Mouse (Mus musculus) megakaryocyte progenitor cell, adult 5-6 weeks (primary cell): ENCODE measurements around the gene Nhlrc4. TPM values are rescaled to one million over a fixed set of nuclear protein-coding genes. Genes with fewer than 3 reads are reported as not detected.

Source experiments
- ATAC-seq: replicated peaks from 2 replicates; pipeline ENCODE4 v1.8.0; 2016; ENCODE audit warnings: mild to moderate bottlenecking, moderate TSS enrichment, inconsistent platforms; ENCODE audit not compliant: poor library complexity
- total RNA-seq, 2 experiments: library from RNA; stranded (forward) in 1 of 2; stranded (reverse) in 1 of 2; fragments of 157-497, 149-512 nt in 1 of 2; fragments of 200-1000 nt in 1 of 2; gene quantifications; 2 replicates each; pipeline versions ENCODE4 v1.2.3 to v1.2.4; 2015 to 2017

Nhlrc4 gene
- total RNA-seq, 2 experiments from 2014 or later: not detected

- no peak for ATAC-seq
Observed at GRCm38 (mm10) chr17:25958771-25959494, 14.2 kb upstream of the Nhlrc4 start.

GRCm38 (mm10) chr17:25957586-25958051 lies 12.9 kb upstream of the Nhlrc4 start:
- no peak for ATAC-seq

GRCm38 (mm10) chr17:25956631-25957030 lies 11.9 kb upstream of the Nhlrc4 start:
- no peak for ATAC-seq

DNA sequence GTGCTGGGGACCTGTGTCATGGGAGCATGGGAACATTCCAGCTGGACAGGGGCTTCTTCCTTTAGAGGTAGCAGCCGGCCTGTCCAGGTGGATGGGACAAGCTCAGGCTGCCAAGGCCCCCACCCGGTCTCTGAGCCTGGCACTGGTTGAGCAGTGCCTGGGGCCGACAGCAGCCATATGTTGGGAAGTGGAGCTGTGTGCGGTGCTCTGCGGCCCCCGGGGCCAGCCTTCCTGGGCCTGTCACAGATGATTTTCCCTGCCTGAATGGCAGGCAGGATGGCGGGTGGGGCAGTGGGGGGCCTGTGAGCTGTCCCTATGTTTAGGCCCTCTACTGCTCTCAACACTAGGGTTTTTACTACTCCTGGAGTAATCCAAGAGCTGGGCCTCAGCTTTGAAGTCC lies 11.4 kb upstream of the Nhlrc4 start:
- no peak for ATAC-seq

DNA sequence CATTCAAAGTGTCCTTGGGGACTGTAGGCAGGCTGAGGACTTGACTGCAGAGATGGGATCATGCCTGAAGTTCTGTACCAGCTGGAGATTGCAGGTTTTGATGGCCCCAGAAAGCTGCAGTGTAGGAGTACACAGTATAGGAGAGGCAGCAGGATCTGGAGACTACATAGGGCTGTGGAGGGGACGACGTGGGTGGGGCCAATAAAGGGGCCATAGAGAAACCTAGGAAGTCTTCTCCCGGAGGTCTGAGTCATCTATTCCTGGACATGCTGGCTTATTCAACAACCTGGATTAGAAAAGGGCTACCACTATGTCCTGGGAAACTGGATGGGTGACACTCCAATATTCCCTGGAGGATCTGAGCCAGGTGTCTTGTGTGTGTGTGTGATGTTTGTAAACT lies 11.0 kb upstream of the Nhlrc4 start:
- ATAC-seq: no peak

GRCm38 (mm10) chr17:25954671-25955070 lies 9.9 kb upstream of the Nhlrc4 start:
- no peak for ATAC-seq

DNA sequence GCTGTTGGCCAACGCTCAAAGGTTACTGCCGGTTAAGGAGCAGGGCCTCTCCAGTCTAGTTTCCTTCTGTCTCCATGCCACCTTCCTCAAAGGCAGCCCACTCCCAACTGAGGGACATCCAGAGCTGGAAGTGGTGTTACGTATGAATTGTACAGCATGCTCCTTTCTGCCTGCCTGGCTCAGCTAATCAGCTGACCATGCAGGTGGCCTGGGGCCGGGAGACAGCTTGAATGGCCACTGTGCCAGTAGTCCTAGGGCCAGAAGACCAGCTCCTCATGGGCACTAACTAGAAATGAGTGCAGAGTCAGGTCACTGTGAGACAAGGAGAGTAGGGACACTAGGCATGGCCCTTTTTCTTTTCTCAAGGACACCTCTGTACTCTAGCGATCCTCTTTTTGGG lies 8.4 kb upstream of the Nhlrc4 start:
- ATAC-seq: no peak

DNA sequence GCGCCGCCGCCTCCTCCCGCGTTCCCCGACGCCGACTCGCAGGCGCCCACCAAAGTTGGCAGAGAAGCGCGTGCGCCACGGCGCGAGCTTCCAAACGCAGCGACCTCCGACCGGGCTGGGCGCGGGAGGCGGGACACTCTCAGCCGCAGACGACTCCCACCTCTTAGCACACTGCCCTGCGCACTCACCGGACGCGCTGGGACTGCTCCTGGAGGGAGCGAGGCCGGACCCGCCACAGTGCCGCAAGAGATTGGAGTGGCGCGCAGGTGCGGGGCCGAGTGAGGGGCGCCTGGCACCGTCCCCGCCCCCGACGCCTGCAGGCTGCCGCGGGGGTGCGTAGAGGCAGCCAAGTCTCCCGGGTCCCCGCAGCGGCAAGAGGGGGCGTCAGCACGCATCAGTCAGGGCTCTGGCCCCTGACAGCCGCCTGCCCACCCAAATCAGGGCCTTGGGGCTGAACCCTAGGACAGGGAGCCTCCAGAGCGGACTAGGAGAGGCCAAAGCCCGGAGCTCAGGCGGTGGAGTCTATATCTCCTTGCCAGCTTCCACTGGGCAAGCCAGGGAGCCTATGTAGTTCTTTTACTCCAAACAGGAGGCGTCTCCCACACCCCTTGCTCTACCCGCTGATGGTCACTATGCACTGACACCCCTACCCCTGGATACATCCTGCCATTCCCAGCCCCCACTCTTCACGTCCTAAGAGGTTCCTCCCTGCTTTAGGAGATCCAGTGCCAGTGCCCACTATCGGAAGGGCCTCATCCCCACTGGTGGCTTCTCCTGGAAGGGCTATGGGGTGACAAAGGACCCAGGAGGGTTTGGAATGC lies 7.3 kb upstream of the Nhlrc4 start, which contains the start of gene A930017K11Rik:
Gene A930017K11Rik, minus strand, starts transcription at position 763 of the 821 bp plus-strand sequence.
- peak; percentile 29; the same call in 1 of the 2 replicates for ATAC-seq

- ATAC-seq: 0 out of 2 replicates have a peak, but pooled peaks have one; percentile 15
Observed at GRCm38 (mm10) chr17:25951225-25951802, 6.6 kb upstream of the Nhlrc4 start.

DNA sequence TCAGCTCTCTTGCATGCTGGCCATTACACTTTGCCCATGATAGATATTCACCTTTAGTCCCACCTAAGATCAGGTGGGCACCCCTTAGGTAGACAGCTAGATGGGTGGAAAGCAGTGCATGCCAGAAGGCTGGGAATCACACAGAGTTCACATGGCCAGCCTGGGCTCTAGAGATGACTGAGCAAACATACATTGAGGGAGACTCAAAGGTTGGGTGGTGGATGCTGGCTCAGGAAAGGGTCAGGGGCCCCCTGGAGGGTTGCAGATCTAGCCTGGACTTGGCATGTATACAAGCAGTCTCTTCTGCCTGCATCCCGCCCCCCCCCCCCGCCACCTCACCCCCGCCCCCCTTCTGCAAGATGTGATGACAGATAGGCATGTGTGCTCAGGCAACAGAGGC lies 5.9 kb upstream of the Nhlrc4 start:
- no peak for ATAC-seq

DNA sequence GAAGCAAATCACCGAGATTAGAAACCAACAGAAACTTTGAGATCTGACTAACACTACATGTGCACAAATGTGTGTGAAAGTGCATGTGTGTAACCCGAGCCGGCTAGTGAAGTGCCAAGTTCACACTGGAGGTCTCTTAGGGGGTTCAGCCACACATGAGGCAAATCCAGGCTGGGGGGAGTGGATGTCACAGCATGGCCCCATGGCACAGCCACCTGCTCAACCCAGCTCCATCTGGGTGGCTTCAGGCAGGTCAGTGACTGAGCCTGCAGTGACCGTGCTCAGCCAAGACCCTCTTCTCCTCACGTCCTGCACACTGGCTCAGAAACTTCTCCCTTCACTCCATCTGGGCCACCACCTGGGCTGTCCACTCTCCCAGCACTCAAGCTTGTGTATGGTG lies 5.2 kb upstream of the Nhlrc4 start:
- ATAC-seq: no peak

GRCm38 (mm10) chr17:25948051-25948450 lies 3.3 kb upstream of the Nhlrc4 start:
- no peak for ATAC-seq

GRCm38 (mm10) chr17:25947576-25947975 lies 2.8 kb upstream of the Nhlrc4 start:
- ATAC-seq: no peak

GRCm38 (mm10) chr17:25946891-25947290 lies 2.1 kb upstream of the Nhlrc4 start:
- ATAC-seq: no peak

- ATAC-seq: no peak
Observed at GRCm38 (mm10) chr17:25946349-25946748, 1.6 kb upstream of the Nhlrc4 start.

DNA sequence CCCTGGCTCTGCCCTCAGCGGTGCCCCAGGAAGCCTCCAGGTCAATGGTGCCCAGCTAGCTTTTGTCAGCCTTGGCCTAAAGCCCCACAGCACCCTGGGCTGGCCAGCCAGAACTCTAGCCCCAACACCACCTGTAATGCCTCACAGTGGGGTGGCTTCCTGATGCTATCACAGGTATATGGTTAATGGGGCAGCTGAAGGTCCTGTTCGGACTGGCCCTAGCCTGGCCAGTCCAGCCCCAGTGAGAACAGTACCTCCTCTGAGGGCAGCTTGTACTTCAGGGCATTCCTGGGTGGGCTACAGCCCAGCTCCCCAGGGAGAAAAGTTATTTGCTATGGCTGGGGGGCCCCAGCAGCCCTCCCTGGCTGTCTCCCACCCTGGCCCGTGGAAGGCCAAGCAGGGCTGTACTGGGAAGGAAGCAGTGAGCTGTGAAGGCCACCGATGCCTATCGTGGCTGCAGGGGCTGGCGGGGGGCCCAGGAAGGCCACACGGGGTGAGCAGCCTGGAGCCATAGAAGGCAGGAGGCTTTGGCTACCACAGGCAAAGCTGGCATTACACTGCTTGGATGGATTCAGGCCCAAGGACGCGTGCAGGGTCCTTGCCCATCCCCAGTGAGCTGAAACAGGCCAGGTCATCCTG lies 875 bp upstream of the Nhlrc4 start:
- no peak for ATAC-seq

DNA sequence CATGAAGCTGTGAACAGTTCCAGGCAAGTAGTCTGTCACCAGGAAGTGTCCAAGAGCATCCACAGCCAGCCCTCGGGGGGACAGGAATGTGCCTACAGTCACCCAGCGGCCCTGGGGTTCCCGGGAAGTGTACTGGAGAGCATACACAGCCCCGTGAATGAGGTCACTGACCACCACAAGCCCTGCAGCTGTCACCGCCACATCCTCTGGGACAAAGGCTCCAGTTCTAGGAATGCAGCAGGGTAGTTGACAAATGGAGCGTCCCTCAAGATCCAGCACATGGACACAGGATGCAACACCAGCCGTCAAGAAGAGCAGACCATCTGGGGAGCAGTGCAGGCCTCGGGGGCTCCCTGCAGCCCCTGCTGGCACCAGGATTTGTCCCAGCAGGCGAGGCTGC lies 992 bp downstream of the Nhlrc4 start:
- no peak for ATAC-seq

- ATAC-seq: peak; percentile 13
Observed at GRCm38 (mm10) chr17:25943221-25943620, 1.5 kb downstream of the Nhlrc4 start.

- peak; percentile 88 for ATAC-seq
Observed at GRCm38 (mm10) chr17:25942597-25943151, 2.1 kb downstream of the Nhlrc4 start.

DNA sequence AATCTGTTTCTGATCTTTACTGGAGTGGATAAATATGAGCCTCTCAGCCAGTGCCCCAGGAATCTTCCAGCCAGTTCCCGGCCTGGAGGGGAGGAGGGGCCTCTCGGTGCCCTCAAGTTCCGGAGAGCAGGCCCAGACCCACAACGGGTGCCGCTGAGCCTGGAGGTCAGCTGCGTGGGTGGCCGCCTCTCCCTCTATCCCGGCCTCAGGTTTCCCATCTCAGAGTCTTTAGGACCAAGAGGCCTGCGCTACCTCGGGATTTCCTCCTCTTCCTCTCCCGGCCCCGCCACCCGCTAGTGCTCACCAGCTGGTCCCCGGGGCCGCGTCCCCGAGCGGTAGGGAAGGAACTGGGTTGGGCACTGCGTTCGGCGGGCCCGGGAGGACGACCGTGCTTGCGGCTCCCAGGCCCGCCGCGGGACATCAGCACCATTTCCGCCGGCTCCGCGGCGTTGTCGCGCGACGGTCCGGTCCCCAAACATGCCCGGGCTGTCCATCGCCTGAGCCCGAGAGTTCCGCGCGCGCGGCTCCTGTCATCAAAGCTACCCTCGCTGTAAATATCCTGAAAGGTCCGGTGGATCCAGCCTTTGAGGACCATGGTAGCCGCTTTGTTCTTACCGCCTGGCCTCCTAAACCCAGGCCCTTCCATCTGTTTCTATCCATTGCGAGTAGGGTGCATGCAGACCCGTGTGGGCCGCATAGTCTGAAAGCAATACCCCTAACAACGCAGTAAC lies 3.1 kb downstream of the Nhlrc4 start:
- peak; percentile 59 for ATAC-seq
